Mouse (Mus musculus) cortical plate, adult 2 months (tissue): ENCODE data around the gene Tmc8.

Experiments
- CTCF ChIP-seq: fragments of 200-500 bp; IDR thresholded peaks from 2 replicates; pipeline ENCODE4 v1.5.1; 2011; ENCODE audit warnings: mild to moderate bottlenecking, control low read depth, low read length; ENCODE audit not compliant: insufficient read depth; ENCODE audit errors: extremely low read depth
- POLR2A ChIP-seq: fragments of 200-500 bp; IDR thresholded peaks from 2 replicates; pipeline ENCODE4 v1.6.1; 2011; ENCODE audit warnings: mild to moderate bottlenecking, low read length, control low read depth; ENCODE audit not compliant: insufficient read depth; ENCODE audit errors: extremely low read depth

DNA sequence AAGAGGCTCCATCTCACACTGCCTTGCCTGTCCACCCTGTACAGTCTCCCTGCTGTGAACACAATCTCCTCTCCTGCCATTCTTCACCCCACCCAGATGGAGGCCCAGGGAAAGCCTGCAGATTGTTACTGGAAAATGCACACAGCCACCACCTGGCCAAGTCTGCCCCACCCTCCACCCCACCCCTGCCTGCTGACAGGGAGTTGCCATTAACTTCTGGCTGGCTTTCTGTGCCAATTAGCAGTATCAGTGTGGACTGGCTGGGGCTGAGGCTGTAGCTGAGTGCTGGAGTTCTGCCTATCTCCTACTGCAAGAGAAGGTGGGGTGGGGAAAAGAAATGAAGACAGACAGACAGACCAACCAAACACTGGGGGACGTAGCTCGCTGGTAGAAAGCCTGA is 56.7 kb downstream of the Tmc8 start:
- TF ChIP-seq CTCF = no peak
- TF ChIP-seq POLR2A = no peak
